Mouse (Mus musculus): ENCODE results near the gene Scrn3.

DNA sequence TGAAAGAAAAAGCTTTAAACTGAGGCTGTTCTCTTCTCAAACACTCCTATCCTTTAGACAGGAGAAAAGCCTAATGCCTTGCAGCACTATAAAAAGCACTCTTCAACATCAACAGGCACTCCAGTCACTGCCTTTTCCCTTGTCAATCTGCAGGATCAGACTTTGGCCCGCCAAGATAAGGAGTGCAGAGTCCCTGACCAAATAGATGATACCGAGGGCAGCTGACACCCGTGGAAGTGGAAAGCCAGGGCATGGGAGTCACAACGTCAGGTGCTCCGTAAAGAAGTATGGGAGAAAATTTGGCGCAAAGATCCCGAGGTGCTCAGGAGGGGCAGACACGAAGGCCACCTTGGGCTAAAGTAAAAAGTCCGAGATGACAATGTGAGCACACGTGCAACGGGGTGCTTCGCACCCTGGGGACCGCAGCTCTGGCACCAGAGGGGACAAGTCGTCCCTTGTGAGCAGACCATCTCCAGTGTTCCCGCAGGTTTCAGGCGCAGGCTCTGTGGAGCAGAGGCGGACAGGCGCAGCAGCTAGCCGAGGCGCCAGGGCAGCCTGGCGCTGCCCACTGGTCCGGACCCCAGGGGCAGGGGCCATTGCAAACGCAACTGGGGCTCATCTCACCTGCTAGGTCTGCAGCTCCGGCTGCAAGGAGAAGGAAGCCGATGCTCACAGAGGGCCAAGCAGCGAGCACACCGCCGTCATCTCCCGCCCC, 73.4 kb downstream of the Scrn3 start:
- TF ChIP-seq CTCF (IDR thresholded peaks at IDR 0.05; ENCODE audit: extremely low read depth, insufficient read depth, insufficient read length, insufficient replicate concordance) (no peak), POLR2A (IDR thresholded peaks at IDR 0.05; ENCODE audit: low read depth, low read length) (no peak; the same call in 1 of the 2 replicates)

Data from spleen, adult 2 months (tissue).